Mouse (Mus musculus) heart, adult 2 months (tissue): Measurements from ENCODE around the gene Arid1a. TPM values are rescaled to one million over a fixed set of nuclear protein-coding genes. Genes with fewer than 3 reads are reported as not detected.
"Not testable (repeated sequence)": the region's sequence is repeated elsewhere in the genome, so short reads cannot be mapped to it uniquely, and the experiment has no call there.

Source experiments
- DNase-seq, 2 experiments: peaks; one replicate each; pipeline ENCODE4 v3.0.0; 2021
- H3K27ac ChIP-seq: fragments of 200-600 bp; 2 replicates; pipeline ENCODE4 v1.8.1; 2022
- H3K27me3 ChIP-seq: fragments of 200-500 bp; 2 replicates; pipeline ENCODE4 v1.6.1; 2012; ENCODE audit warnings: mild to moderate bottlenecking, low read length, inconsistent platforms, mixed read lengths; ENCODE audit not compliant: control insufficient read depth, insufficient read depth
- H3K36me3 ChIP-seq: fragments of 200-500 bp; 2 replicates; pipeline ENCODE4 v1.6.1; 2012; ENCODE audit warnings: low read length, inconsistent platforms; ENCODE audit not compliant: control insufficient read depth, insufficient read depth
- H3K4me1 ChIP-seq: fragments of 200-500 bp; 2 replicates; pipeline ENCODE4 v1.6.1; 2011; ENCODE audit warnings: low read length; ENCODE audit not compliant: control insufficient read depth, insufficient read depth
- H3K4me3 ChIP-seq: fragments of 200-600 bp; 2 replicates; pipeline ENCODE4 v1.8.1; 2022
- H3K79me2 ChIP-seq: fragments of 200-500 bp; replicated peaks from 2 replicates; pipeline ENCODE4 v1.6.1; 2012; ENCODE audit warnings: mild to moderate bottlenecking, inconsistent platforms, low read length, moderate library complexity, mixed read lengths; ENCODE audit not compliant: control insufficient read depth, insufficient read depth
- H3K9ac ChIP-seq: fragments of 200-500 bp; 2 replicates; pipeline ENCODE4 v1.6.1; 2012; ENCODE audit warnings: low read depth, mild to moderate bottlenecking, control low read depth, inconsistent platforms, low read length, mixed read lengths
- CTCF ChIP-seq: fragments of 200-600 bp; IDR thresholded peaks from 2 replicates; pipeline ENCODE4 v1.8.1; 2022; ENCODE audit warnings: antibody characterized with exemption, mild to moderate bottlenecking, moderate library complexity
- EP300 ChIP-seq: fragments of 200-500 bp; IDR thresholded peaks from 2 replicates; pipeline ENCODE4 v1.6.1; 2011; ENCODE audit warnings: low read depth, low read length, control low read depth; ENCODE audit not compliant: insufficient read depth
- POLR2A ChIP-seq: fragments of 200-500 bp; IDR thresholded peaks from 2 replicates; pipeline ENCODE4 v1.6.1; 2011; ENCODE audit warnings: mild to moderate bottlenecking, low read depth, low read length, control low read depth; ENCODE audit not compliant: insufficient read depth
- WGBS: fragments of 180-500 bp; shearing (Covaris S2); methylation state at CpG from one replicate; pipeline ENCODE4 v1.1.7; 2018; 5-methylcytosine and 5-hydroxymethylcytosine counted together
- intact Hi-C: fragments of 180-260 bp; cut with DNase I; formaldehyde crosslinking; loops from one replicate; pipeline ENCODE4 v1.15.1; 2025
- polyA plus RNA-seq: library from polyadenylated mRNA; depleted of rRNA; stranded (reverse); fragments of >200 nt; gene quantifications from 2 replicates; pipeline ENCODE4 v1.2.3, GENCODE M21; 2012
- total RNA-seq, 2 experiments: library from RNA; stranded (reverse); gene quantifications; 2 replicates each; pipeline ENCODE4 v1.2.3; 2021

Gene Arid1a
- total and polyA plus RNA-seq, 3 experiments = 27.8 to 38.0 (median 34.2) TPM

DNA sequence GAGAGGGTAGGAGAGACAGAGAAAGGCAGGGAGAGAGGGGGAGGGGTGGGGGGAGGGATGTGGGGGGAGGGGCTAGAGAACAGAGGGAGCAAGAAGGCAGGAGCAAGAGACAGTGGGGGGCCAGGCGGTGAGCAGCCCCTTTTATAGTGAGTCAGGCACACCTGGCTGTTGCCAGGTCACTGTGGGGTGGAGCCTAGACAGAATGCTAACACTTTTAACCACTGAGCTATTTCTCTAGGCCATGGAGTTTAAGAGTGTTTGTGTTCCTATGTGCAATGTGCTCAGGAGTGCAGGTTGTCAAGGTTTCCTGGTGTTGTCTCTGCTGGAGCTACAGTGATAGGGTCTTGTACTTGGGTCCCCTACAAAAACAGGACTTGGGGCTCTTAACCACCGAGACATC is 97.8 kb downstream of the Arid1a start:
- Histone ChIP-seq H3K79me2 (no peaks in the 10 kb centered on the region), H3K27ac (peak overlapping the region; percentile 89), H3K4me1 (peaks cover 11% of the 10 kb centered on the region), H3K27me3 (no peaks in the 10 kb centered on the region), H3K36me3 (no peaks in the 10 kb centered on the region; the same call in 1 of the 2 replicates), H3K4me3 (no peak overlapping the region), H3K9ac (no peak overlapping the region)
- TF ChIP-seq EP300 (no peak), CTCF (no peak), POLR2A (no peak)
- no peak for DNase-seq
- intact Hi-C loops = no loop called here
- WGBS = 74% methylated on average over 2 of the region's 2 CpGs

DNA sequence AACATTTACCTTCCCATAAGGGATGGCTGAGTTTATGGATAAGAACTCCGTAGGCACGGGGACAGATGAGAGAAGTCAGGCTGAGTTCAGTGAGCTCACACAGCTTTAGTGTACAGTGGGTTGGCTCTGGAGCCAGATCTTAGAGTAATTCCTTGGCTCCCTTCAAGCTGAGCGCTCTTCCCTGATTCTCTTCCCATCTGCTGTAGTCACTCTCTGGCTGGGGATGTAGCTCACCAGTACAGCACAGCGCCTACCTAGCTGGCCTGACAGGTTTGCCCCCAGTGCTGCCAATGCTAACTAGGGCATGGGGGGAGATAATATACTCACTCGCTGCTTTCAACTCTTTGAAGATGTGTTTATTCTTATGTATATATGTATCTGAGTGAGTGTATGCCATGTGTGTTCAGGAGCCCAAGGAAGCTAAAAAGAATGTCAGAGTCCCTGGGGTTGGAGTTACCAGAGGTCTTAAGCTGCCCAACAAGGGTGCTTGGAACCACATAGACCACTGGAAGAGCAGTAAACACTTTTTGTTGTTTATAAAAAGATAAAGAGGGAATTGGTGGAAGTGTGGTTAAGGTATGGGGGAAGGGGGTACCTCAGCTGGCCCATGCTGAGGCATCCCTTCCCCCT is 98.6 kb downstream of the Arid1a start:
- intact Hi-C loops = no loop called here
- 65% methylated on average over 5 of the region's 5 CpGs for WGBS
- no peak overlapping the region for H3K27ac ChIP-seq
- H3K79me2 ChIP-seq = no peaks in the 10 kb centered on the region
- TF ChIP-seq EP300 (no peak), POLR2A (no peak)
- no peaks in the 10 kb centered on the region for H3K27me3 ChIP-seq
- DNase-seq = no peak
- H3K4me3 ChIP-seq = no peak overlapping the region
- H3K36me3 ChIP-seq = no peaks in the 10 kb centered on the region; the same call in 1 of the 2 replicates
- no peak overlapping the region for H3K9ac ChIP-seq
- peaks cover 11% of the 10 kb centered on the region for H3K4me1 ChIP-seq

DNA sequence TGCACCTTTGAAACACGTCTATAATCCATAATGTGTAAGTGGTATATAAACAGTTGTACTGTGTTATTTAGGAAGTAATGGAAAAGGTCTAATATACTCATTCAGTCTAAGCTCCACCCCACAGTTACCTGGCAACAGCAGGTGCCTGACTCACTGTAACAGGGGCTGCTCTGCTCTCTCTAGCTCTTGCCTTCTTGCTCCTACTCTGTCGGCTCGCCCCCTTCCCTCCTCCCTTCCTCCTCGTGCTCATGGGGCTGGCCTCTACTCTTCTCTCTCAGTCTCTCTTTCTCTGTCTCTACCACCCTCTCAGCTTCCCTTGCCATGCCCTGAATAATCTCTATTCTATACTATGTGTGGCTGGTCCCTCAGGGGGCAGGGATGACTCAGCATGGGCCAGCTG is 99.6 kb downstream of the Arid1a start:
- Histone ChIP-seq H3K9ac (no peak overlapping the region), H3K4me1 (peaks cover 11% of the 10 kb centered on the region), H3K27ac (no peak overlapping the region), H3K36me3 (no peaks in the 10 kb centered on the region; the same call in 1 of the 2 replicates), H3K27me3 (no peaks in the 10 kb centered on the region), H3K4me3 (no peak overlapping the region), H3K79me2 (no peaks in the 10 kb centered on the region)
- no peak for DNase-seq
- intact Hi-C loops = no loop called here
- 51% methylated on average over 4 of the region's 4 CpGs for WGBS
- TF ChIP-seq POLR2A (no peak), EP300 (no peak), CTCF (no peak)

DNA sequence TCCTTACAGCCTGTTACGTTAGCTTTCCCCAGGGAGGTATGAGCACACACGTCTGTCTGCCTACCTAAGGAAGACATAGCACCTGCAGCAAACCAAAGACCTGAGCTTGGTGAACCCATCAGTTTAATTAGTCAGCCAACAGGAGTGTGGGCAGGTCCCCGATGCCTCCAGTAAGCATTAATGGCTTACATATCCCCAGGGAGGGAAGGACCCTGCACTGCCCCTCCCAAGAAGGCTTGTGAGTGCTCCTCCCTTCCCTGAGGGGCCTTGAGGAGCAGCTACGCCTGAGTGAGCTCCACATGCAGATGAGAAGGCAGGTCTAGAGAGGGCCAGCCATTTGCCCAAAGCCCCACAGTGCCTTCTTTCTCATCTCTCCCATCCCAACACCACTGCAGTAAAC is 100.3 kb downstream of the Arid1a start:
- 70% methylated on average over 4 of the region's 4 CpGs for WGBS
- Histone ChIP-seq H3K27ac (no peak overlapping the region), H3K4me3 (no peak overlapping the region), H3K9ac (no peak overlapping the region), H3K27me3 (no peaks in the 10 kb centered on the region), H3K4me1 (peaks cover 11% of the 10 kb centered on the region), H3K36me3 (no peaks in the 10 kb centered on the region; the same call in 1 of the 2 replicates), H3K79me2 (no peaks in the 10 kb centered on the region)
- no peak for DNase-seq
- TF ChIP-seq POLR2A = no peak
- no peak for TF ChIP-seq CTCF
- no peak for TF ChIP-seq EP300
- intact Hi-C loops = no loop called here

DNA sequence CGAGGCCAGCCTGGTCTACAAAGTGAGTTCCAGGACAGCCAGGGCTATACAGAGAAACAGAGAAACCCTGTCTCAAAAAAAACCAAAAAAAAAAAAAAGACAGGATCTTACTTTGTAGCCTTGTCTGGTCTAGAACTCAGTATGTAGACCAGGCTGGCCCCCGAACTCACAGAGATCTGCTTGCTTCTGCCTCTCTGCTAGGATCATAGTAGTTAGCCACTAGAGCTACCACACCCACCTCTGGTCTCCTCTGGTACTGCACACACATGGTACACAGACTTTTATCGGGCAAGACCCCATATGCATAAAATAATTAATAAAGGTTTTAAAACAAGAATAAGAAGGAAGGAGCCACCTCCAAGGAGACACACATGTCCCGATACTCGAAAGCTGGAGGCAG is 102.5 kb downstream of the Arid1a start:
- H3K4me1 ChIP-seq, H3K9ac ChIP-seq, H3K4me3 ChIP-seq, H3K27ac ChIP-seq, DNase-seq, H3K79me2 ChIP-seq, H3K36me3 ChIP-seq, intact Hi-C loops, H3K27me3 ChIP-seq: not testable (repeated sequence)
- WGBS = 99% methylated on average over 5 of the region's 5 CpGs

DNA sequence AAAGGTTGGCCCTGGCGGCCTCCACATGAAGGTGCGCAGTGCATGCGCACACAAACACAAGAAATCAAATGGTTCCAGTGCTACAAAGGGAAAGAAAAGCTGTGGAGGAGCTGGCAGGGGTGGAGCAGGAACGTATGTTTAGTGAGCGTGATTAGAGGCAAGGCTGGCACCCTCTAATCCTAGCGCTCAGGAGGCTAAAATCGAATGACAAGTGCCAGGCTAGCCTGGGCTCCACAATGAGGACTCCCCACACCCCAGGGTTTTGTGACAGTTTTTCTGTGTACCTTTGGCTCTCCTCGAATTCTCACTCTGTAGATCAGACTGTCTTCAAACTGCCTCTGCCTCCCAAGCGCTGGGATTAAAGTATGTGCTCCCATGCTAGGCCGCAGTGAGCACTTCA is 103.8 kb downstream of the Arid1a start:
- WGBS = 83% methylated on average over 10 of the region's 10 CpGs
- TF ChIP-seq EP300 = no peak
- intact Hi-C loops = no loop called here

More for the DNA sequence above, 103.8 kb downstream of the Arid1a start:
- no peak overlapping the region for H3K9ac ChIP-seq
- no peak overlapping the region for H3K4me3 ChIP-seq
- DNase-seq = no peak
- no peaks in the 10 kb centered on the region for H3K27me3 ChIP-seq
- no peaks in the 10 kb centered on the region for H3K79me2 ChIP-seq
- H3K4me1 ChIP-seq = no peaks in the 10 kb centered on the region; the same call in 1 of the 2 replicates
- H3K36me3 ChIP-seq = no peaks in the 10 kb centered on the region
- no peak overlapping the region for H3K27ac ChIP-seq
